Mouse (Mus musculus): Measurements from ENCODE around the gene Gm8653. TPM values are rescaled to one million over a fixed set of nuclear protein-coding genes. Genes with fewer than 3 reads are reported as not detected.
"Not testable (repeated sequence)": the region's sequence is repeated elsewhere in the genome, so short reads cannot be mapped to it uniquely, and the experiment has no call there.

The Gm8653 gene
- not detected for total RNA-seq (2021)
- long read RNA-seq, experiment 1: 0 reads
- long read RNA-seq, experiment 2: 0 reads

DNA sequence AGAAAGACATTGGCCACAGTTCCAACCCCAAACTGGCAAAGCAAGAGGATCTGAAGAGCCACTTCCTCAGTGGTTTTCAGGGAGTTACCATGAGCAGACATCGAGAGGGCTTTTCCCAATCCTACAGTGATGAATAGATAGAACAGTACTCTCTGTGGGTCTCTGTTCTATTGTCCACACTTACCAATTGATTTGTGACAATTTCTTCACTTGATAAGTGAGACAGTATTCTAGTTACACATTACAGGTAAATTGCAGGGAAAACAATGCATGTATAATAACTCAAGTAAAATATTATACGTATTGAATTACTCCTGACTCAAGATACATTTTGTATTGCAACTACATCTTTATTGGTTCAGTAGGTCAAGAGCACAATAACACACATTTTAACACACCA, at the start of gene Gm8653:
Gene Gm8653 (minus strand): TSS at position 101 of the 400 bp plus-strand sequence.
- not testable (repeated sequence) for DNase-seq

DNA sequence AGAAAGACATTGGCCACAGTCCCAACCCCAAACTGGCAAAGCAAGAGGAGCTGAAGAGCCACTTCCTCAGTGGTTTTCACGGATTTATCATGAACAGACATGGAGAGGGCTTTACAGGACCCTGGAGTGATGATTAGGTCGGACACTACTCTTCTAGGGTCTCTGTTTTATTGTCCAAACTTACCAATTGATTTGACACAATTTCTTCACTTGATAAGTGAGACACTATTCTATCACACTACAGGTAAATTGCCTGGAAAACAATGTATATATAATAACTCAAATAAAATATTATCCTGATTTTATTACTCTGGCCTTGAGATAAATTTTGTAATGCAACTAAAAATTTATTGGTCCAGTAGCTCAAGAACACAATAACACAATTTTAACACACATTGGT, 28.3 kb upstream of the Gm8653 start, which contains the start of gene Gm8453:
Gene Gm8453 (minus strand): TSS at position 101 of the 400 bp plus-strand sequence.
- not testable (repeated sequence) for DNase-seq

DNA sequence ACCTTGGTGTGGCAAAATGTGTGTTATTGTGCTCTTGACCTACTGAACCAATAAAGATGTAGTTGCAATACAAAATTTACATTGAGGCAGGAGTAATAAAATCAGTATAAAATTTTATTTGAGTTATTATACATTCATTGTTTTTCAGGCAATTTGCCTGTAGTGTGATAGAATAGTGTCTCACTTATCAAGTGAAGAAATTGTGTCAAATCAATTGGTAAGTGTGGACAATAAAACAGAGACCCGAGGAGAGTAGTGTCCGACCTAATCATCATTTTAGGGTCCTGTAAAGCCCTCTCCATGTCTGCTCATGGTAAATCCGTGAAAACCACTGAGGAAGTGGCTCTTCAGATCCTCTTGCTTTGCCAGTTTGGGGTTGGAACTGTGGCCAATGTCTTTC, 12.0 kb downstream of the Gm8653 start, which contains the start of gene Vmn1r143:
Gene Vmn1r143 (plus strand): TSS at position 301 of the 400 bp plus-strand sequence.
- not testable (repeated sequence) for DNase-seq

GRCm38 (mm10) chr7:22163935-22164334, 37.1 kb downstream of the Gm8653 start, which contains the start of gene Vmn1r142:
Gene Vmn1r142 (minus strand): TSS chr7:22164035.
- not testable (repeated sequence) for DNase-seq

Other genes with a start within 250 kb of the Gm8653 start
- not detected for gene Vmn1r137, start 206.7 kb downstream of the Gm8653 start, total RNA-seq (2021)
- not detected for gene Vmn1r138, start 172.4 kb downstream of the Gm8653 start, total RNA-seq (2021)
- not detected for gene Gm6176, start 145.0 kb downstream of the Gm8653 start, total RNA-seq (2021)
- not detected for gene Vmn1r139, start 132.2 kb downstream of the Gm8653 start, total RNA-seq (2021)
- gene Gm16451, start 83.0 kb downstream of the Gm8653 start, total RNA-seq (2021): not detected
- gene Gm10666, start 66.5 kb downstream of the Gm8653 start, total RNA-seq (2021): not detected
- not detected for gene Vmn1r142, start 37.2 kb downstream of the Gm8653 start, total RNA-seq (2021)
- not detected for gene Vmn1r143, start 11.9 kb downstream of the Gm8653 start, total RNA-seq (2021)
- not detected for gene Gm8453, start 28.2 kb upstream of the Gm8653 start, total RNA-seq (2021)
- not detected for gene Gm4187, start 128.5 kb upstream of the Gm8653 start, total RNA-seq (2021)
- not detected for gene Gm8660, start 169.8 kb upstream of the Gm8653 start, total RNA-seq (2021)
- gene Vmn1r148, start 212.3 kb upstream of the Gm8653 start, total RNA-seq (2021): not detected
- gene Vmn1r149, start 237.0 kb upstream of the Gm8653 start, total RNA-seq (2021): not detected